Mouse (Mus musculus) ES-E14 (cell line): Measurements from ENCODE around the gene Rap1gap2.

Experiments used
- CHD2 ChIP-seq: IDR thresholded peaks from 2 replicates; pipeline ENCODE4 v1.6.1; 2014; ENCODE audit warnings: mild to moderate bottlenecking, low read depth, low read length, inconsistent platforms
- HCFC1 ChIP-seq: IDR thresholded peaks from 2 replicates; pipeline ENCODE4 v1.6.1; 2012; ENCODE audit warnings: low read length, inconsistent platforms, borderline replicate concordance; ENCODE audit not compliant: insufficient read depth
- MAFK ChIP-seq: IDR thresholded peaks from 2 replicates; pipeline ENCODE4 v1.6.1; 2014; ENCODE audit warnings: mild to moderate bottlenecking, low read depth, low read length, inconsistent platforms; ENCODE audit not compliant: insufficient read depth
- ZC3H11A ChIP-seq: IDR thresholded peaks from 2 replicates; pipeline ENCODE4 v1.6.1; 2012; ENCODE audit warnings: low read depth, mild to moderate bottlenecking, inconsistent platforms, low read length, borderline replicate concordance
- ZNF384 ChIP-seq: IDR thresholded peaks from 2 replicates; pipeline ENCODE4 v1.6.1; 2012; ENCODE audit warnings: low read depth, low read length, inconsistent platforms

- TF ChIP-seq ZC3H11A, result no peak
- TF ChIP-seq CHD2, result no peak
- TF ChIP-seq MAFK, result no peak
- no peak for TF ChIP-seq HCFC1
- no peak for TF ChIP-seq ZNF384
Measured at GRCm38 (mm10) chr11:74586401-74586800, 24.3 kb downstream of the Rap1gap2 start.
